Mouse (Mus musculus) cerebral cortex, adult 2 months (tissue): Measurements from ENCODE around the gene Fbxw8.

Source experiments
- WGBS: fragments of 180-500 bp; shearing (Covaris S2); methylation state at CpG from one replicate; pipeline ENCODE4 v1.1.7; 2018; 5-methylcytosine and 5-hydroxymethylcytosine counted together

Fbxw8 gene

DNA sequence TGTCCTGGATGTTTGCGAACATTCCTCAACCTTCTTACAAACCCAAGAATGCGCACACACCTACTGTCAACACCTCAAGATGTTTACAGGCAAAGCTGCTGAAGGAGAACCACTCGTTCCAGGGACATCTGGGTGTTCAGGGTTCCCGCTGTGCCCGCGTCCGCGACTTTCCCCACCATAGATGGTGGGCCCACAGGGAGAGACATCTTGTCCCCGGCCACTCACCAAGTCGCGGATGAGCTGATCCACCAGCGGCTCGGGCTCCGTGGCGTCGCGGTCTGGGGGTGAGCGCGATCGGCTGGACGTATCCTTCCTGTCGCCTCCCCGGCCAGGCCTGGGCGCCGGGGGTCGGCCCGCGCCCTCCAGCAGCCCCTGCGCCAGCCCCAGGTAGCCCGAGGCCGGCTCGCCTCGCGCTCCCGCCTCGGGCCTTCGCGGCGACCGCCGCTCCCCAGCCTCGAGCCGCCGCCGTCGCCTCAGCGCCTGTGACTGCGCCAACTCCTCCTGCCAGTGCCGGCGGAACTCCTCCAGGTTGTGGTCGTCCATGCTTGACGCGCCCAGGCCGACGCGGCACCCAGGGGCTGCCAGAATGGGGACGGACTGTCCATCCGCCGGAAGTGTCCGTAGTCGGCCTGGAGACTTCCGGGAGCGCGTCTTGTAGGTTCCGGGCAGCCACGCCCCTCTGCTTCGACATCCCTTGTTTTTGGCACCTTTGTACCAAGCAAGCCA lies at the start of gene Fbxw8:
Gene Fbxw8 (minus strand): TSS at position 626 of the 726 bp plus-strand sequence.
- 1% methylated on average over 64 of the region's 67 CpGs for WGBS

DNA sequence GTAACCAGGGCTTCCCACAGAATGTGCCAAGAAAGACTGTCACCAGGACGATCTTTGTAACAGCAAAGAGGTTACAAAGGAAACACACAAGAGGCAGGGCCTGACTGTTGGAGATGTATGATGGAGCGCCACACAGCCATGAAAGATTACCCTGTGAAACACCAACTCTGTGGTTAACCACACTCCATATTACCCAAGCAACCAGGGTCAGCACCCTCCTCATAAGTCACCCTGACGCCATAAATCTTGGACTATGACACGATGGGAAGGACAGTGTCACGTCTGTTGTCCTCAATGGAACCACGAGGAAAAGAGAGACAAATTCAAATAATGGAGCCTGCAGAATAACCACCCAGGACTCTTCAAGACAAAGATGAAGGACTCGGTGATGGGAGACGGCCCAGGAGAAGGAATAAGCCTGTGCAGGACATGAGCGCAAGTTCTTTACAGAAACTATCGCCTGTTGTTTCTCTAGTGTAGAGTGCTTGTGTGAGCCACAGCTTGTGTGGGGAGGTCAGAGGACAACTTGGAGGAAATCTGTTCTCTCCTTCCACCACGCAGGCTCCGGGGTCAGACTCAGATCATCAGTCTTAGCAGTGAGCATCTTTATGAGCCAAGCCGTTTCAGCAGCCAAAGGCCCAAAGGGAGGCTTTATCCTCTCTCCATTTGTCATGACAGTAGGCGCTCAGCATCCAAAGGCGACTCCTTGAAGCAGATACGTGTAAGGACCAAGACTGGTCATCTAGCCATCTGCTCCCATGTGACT lies 49.6 kb upstream of the Fbxw8 start:
- 87% methylated on average over 16 of the region's 16 CpGs for WGBS

GRCm38 (mm10) chr5:118199670-118200069 lies 44.4 kb upstream of the Fbxw8 start:
- WGBS, result 58% methylated on average over 5 of the region's 5 CpGs

- 73% methylated on average over 13 of the region's 13 CpGs for whole genome bisulfite sequencing
Measured at GRCm38 (mm10) chr5:118197421-118197820, 42.2 kb upstream of the Fbxw8 start.

DNA sequence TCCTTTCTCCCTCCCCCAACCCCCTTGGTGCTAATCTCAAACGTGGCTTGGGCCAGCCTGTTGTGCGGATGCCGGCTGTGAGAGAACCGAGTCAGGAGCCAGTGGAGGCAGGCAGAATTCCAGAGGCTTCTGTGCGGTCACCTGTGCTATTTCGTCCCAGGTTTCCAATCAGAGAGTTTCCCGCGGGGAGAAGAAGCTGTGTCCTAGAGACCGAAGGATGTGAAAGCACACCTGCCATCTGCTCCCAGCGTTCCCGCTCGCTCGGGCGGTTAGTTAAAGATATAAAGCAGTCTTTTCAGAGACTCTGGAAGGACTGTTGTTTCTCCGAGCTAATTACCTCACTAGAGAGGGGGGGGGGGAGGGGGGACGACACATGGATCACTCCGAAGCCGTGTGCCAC lies 37.0 kb upstream of the Fbxw8 start:
- whole genome bisulfite sequencing, result 23% methylated on average over 18 of the region's 18 CpGs

DNA sequence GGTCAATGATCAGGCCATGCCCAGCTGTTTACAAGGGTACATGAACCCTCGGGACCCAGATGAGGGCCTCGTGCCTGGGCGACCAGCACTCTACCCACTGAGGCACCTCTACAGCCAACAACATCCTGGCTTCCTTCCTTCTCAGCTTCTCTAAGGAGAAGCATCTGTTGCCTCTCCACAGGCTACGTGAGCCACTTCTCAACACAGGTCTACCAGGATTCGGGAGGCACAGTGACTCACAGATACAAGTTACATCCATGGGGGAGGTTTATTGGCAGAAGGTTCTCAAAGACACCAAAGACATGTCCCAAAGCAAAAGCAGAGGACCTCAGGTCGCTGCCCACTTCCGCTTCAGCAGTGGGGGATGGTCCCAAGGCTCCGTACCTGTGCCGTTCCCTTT lies 35.2 kb upstream of the Fbxw8 start:
- WGBS, result 61% methylated on average over 9 of the region's 9 CpGs

DNA sequence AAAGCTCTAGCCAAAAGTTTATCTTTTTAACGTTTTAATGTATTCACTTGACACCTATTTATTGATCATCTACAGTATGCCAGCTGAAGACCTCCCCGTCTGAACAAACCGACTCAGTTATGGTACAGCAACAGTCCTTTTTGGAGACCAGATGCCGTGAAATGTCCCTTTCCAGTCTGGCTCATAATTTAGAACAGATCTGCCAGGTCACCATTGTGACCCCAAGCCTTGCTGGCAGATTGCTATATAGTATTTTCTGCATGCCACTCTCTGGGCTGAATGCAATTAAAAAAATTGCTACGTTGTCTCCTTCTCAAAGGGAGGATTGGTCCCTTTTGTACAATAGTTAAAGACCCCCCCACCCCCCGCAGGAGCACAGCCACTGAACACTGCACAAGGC lies 33.1 kb upstream of the Fbxw8 start:
- 52% methylated on average over 6 of the region's 6 CpGs for WGBS

- WGBS, result 44% methylated on average over 9 of the region's 9 CpGs
Measured at GRCm38 (mm10) chr5:118186903-118187633, 31.8 kb upstream of the Fbxw8 start.

DNA sequence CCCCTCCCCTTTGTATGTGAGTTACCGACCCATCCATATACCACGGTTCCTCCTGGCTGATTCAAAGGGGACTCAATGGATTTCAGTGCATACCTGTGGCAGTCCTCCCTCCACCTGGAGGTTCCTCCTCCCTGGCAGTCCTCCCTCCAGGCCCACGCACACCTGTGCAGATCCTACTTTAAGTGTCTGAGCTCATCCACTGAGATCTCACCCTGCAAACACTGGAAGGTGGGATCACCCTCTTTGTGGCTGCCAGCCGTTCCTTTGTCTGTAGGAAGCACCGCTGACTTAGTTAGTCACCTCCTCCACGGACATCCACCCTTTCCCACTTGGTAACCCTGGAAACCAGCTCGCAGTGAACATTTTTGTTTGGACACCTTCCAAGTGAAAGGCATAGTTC lies 22.4 kb upstream of the Fbxw8 start:
- 49% methylated on average over 7 of the region's 7 CpGs for WGBS

DNA sequence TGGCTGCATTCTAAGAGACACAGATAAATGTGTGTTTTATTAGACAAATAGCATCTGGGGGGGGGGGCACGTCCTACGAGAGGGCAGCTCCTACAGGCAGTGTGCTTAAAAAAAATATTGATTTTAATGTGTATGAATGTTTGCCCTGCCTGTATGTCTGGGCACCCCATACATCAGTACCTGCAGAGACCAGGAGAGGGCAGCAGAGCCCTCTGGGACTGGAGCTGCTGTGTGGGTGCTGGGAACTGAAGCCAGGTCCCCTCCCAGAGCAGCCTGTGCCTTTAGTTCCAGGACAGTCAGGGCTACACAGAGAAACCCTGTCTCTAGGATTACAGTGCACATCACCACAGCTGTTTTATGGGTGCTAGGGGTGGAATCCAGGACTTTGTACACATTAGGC lies 19.9 kb upstream of the Fbxw8 start:
- WGBS, result 50% methylated on average over 2 of the region's 2 CpGs

DNA sequence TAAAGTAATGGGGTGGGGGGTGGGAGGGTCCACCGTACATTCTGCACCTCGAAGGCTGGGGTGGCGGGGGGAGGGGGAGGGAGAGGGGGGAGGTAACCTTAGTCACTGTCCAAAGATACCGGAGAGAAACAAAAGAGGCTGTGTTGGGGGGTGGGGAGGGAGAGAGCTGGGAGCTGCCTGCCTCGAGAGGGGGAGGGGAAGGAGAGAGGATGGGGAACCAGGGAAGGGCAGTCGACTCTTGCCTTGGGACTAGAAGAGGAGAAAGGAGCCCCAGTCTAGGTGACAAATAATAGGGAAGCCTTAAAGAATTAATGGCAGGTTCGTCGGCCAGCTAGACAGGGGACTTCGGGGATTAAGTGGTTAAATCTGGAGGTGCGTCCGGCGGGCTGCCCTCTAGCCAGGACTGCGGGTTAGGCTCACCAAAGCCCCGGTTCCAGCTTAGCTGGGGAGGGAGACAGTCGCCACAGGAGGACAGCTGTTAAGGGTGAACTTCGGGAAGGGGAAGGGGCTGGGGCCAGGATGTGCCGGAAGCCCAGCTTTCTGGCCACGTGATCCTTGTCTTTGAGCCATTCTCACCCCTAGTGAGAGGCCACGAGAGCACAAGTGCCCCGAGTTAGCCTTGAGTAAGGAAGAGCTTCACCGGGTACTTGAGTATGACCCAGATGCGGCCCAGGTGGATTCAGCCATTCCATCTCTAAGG lies 19.2 kb upstream of the Fbxw8 start:
- WGBS, result 9% methylated on average over 22 of the region's 22 CpGs

DNA sequence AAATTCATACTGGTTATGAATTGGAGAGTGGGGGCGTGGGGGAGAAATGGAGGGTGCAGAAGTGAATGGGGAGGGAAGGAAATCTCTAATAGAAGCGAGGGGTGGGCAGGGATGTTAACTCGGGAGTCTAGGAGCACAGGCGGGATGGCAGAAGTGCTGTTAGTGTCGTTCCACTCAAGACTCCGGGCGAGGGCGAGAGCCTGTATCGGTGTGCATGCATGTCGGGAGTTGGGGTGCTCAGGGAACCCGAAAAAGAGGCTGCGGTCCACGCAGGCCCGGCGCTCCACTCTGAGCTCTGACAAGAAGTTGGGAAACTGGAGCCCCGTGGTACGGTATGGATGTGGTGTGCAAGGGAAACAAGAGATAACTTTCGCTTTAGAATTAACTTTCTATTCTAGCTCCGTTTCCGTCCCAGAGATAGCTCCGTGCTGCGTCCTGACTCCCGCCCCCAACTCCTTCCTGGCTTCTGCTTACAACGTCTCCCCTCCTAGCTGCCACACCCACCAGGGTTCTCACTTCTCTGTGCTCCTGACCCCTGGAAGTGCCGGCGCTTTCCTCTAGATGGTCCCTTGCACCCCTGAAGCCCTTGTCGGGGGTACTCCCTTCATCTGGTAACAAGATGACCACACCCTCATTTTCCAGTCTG lies 16.9 kb upstream of the Fbxw8 start:
- 2% methylated on average over 27 of the region's 27 CpGs for WGBS

- WGBS, result under 1% methylated on average over 36 of the region's 36 CpGs
Measured at GRCm38 (mm10) chr5:118171665-118172064, 16.4 kb upstream of the Fbxw8 start.

- 2% methylated on average over 25 of the region's 25 CpGs for WGBS
Measured at GRCm38 (mm10) chr5:118170888-118171529, 15.7 kb upstream of the Fbxw8 start.

- whole genome bisulfite sequencing, result 2% methylated on average over 116 of the region's 117 CpGs
Measured at GRCm38 (mm10) chr5:118169222-118170221, 14.3 kb upstream of the Fbxw8 start.

- WGBS, result 60% methylated on average over 8 of the region's 8 CpGs
Measured at GRCm38 (mm10) chr5:118167561-118167995, 12.3 kb upstream of the Fbxw8 start.

DNA sequence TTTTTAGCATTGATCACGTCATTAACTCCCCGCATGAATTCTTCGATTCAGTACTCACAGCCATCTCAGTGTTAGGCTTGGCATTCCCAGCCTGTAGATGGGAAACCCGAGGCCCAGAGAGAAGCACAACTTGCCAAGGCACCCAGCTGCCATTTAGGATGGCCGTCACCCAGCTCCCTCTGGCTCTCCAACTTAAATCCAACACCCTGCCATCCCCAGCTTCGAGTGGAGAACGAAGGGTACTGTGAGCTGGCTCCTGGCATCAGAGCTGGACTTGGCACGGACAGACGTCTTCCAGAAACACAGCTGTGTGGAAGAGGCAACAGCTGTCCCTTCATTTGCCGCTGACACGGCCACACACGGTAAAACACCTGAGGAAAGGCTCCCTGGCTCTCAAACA lies 9.3 kb upstream of the Fbxw8 start, which contains the start of gene Hrk:
Gene Hrk (plus strand): TSS at position 68 of the 400 bp plus-strand sequence.
- 47% methylated on average over 12 of the region's 12 CpGs for WGBS

DNA sequence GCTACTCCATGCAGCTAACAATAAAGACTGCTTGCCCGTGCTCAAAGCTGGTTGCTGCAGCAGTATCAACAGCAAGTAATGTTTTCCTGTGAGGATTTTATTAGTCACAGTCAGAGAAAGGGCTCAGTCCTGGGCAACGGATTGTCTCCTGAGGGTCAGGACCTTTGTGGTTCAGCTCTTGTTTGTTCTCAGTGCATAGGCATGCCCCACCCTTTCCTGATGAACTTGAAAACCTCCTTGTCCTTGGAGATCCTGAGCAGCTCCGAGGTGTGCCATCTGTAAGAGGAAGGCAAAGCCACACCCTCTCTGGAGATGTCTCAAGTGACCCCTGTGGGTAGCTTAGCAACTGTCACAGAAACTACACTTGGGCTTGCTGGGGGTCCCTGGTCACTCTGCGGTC lies 5.4 kb upstream of the Fbxw8 start:
- 49% methylated on average over 4 of the region's 4 CpGs for WGBS

GRCm38 (mm10) chr5:118156976-118157375 lies 1.7 kb upstream of the Fbxw8 start:
- WGBS, result 59% methylated on average over 4 of the region's 4 CpGs

- 19% methylated on average over 9 of the region's 9 CpGs for WGBS
Measured at GRCm38 (mm10) chr5:118155565-118155947, 292 bp upstream of the Fbxw8 start.
